Mouse (Mus musculus): ENCODE results near the gene Gtf2e1. TPM values are rescaled to one million over a fixed set of nuclear protein-coding genes. Genes with fewer than 3 reads are reported as not detected.

The Gtf2e1 gene
- 20.4 and 20.5 TPM in 2 replicates for polyA plus RNA-seq (2015; fragmentation: Nextera tagmentation; extraction: Ambion mirVana)

GRCm38 (mm10) chr16:37539611-37540580, at the start of gene Gtf2e1, which contains the start of gene Rabl3:
TSS of gene Gtf2e1 (minus strand) at chr16:37539789.
TSS of gene Rabl3 (plus strand) at chr16:37539885.
- Histone ChIP-seq H3K27ac (replicated peaks) (peak within 1 kb of the TSS; percentile 92), H3K27me3 (replicated peaks) (no peaks in the 10 kb centered on the region), H3K4me2 (peak within 1 kb of the TSS; percentile 81), H3K4me3 (peak within 1 kb of the TSS; percentile 82), H3K4me1 (peaks cover 31% of the 10 kb centered on the region), H3K36me3 (peaks cover 38% of the 10 kb centered on the region), H3K9ac (peak within 1 kb of the TSS; percentile 93), H3K9me3 (no peaks in the 10 kb centered on the region)
- ATAC-seq (ENCODE audit: extremely low read depth, insufficient number of reproducible peaks, low FRiP score, low TSS enrichment), result peak; percentile 97
- WGBS, result 3% methylated on average over 41 of the region's 41 CpGs

- peak overlapping the region; percentile 70 for H3K4me2 ChIP-seq
Observed at GRCm38 (mm10) chr16:37585129-37585563, 45.6 kb upstream of the Gtf2e1 start.

GRCm38 (mm10) chr16:37584218-37585035, 44.8 kb upstream of the Gtf2e1 start:
- ATAC-seq (ENCODE audit: extremely low read depth, insufficient number of reproducible peaks, low FRiP score, low TSS enrichment), result no peak
- peak overlapping the region; percentile 50 for H3K4me3 ChIP-seq
- H3K9ac ChIP-seq, result peak overlapping the region; percentile 70
- WGBS, result 5% methylated on average over 25 of the region's 25 CpGs
- H3K4me1 ChIP-seq, result peaks cover 22% of the 10 kb centered on the region
- H3K36me3 ChIP-seq, result no peaks in the 10 kb centered on the region
- no peaks in the 10 kb centered on the region for H3K9me3 ChIP-seq
- peak overlapping the region; percentile 70 for H3K4me2 ChIP-seq
- H3K27me3 ChIP-seq (replicated peaks), result no peaks in the 10 kb centered on the region
- H3K27ac ChIP-seq (replicated peaks), result peak overlapping the region; percentile 49

More at GRCm38 (mm10) chr16:37585129-37585563, 45.6 kb upstream of the Gtf2e1 start:
- no peaks in the 10 kb centered on the region for H3K36me3 ChIP-seq
- no peaks in the 10 kb centered on the region for H3K9me3 ChIP-seq
- H3K27me3 ChIP-seq (replicated peaks), result no peaks in the 10 kb centered on the region
- no peak overlapping the region; the same call in 1 of the 2 replicates for H3K27ac ChIP-seq (replicated peaks)
- no peak overlapping the region for H3K9ac ChIP-seq
- ATAC-seq (ENCODE audit: extremely low read depth, insufficient number of reproducible peaks, low FRiP score, low TSS enrichment), result no peak
- H3K4me1 ChIP-seq, result peaks cover 18% of the 10 kb centered on the region
- 55% methylated on average over 8 of the region's 8 CpGs for WGBS
- H3K4me3 ChIP-seq, result no peak overlapping the region

- Histone ChIP-seq H3K4me1 (peaks cover 26% of the 10 kb centered on the region), H3K27ac (replicated peaks) (no peak overlapping the region), H3K36me3 (no peaks in the 10 kb centered on the region), H3K9ac (peak overlapping the region; percentile 70), H3K9me3 (no peaks in the 10 kb centered on the region), H3K27me3 (replicated peaks) (no peaks in the 10 kb centered on the region), H3K4me2 (peak overlapping the region; percentile 70), H3K4me3 (peak overlapping the region; percentile 50)
- ATAC-seq (ENCODE audit: extremely low read depth, insufficient number of reproducible peaks, low FRiP score, low TSS enrichment), result no peak
- 49% methylated on average over 6 of the region's 6 CpGs for WGBS
Observed at GRCm38 (mm10) chr16:37583801-37584200, 44.2 kb upstream of the Gtf2e1 start.

- H3K4me2 ChIP-seq, result no peak overlapping the region
- no peaks in the 10 kb centered on the region for H3K27me3 ChIP-seq (replicated peaks)
- H3K27ac ChIP-seq (replicated peaks), result no peak overlapping the region
- H3K9ac ChIP-seq, result no peak overlapping the region
- WGBS, result 82% methylated on average over 3 of the region's 3 CpGs
- H3K9me3 ChIP-seq, result no peaks in the 10 kb centered on the region
- no peaks in the 10 kb centered on the region for H3K36me3 ChIP-seq
- H3K4me1 ChIP-seq, result peaks cover 26% of the 10 kb centered on the region
- no peak overlapping the region for H3K4me3 ChIP-seq
- no peak for ATAC-seq (ENCODE audit: extremely low read depth, insufficient number of reproducible peaks, low FRiP score, low TSS enrichment)
Observed at GRCm38 (mm10) chr16:37583306-37583705, 43.7 kb upstream of the Gtf2e1 start.

GRCm38 (mm10) chr16:37581901-37582300, 42.3 kb upstream of the Gtf2e1 start:
- H3K4me2 ChIP-seq, result no peak overlapping the region
- H3K36me3 ChIP-seq, result no peaks in the 10 kb centered on the region
- no peaks in the 10 kb centered on the region for H3K9me3 ChIP-seq
- peaks cover 26% of the 10 kb centered on the region for H3K4me1 ChIP-seq
- no peak overlapping the region for H3K9ac ChIP-seq
- H3K27ac ChIP-seq (replicated peaks), result no peak overlapping the region
- H3K4me3 ChIP-seq, result no peak overlapping the region
- H3K27me3 ChIP-seq (replicated peaks), result no peaks in the 10 kb centered on the region
- ATAC-seq (ENCODE audit: extremely low read depth, insufficient number of reproducible peaks, low FRiP score, low TSS enrichment), result no peak
- WGBS, result 77% methylated on average over 3 of the region's 3 CpGs

- Histone ChIP-seq H3K36me3 (no peaks in the 10 kb centered on the region), H3K9ac (no peak overlapping the region), H3K4me1 (peaks cover 26% of the 10 kb centered on the region)
Observed at GRCm38 (mm10) chr16:37580651-37581050, 41.1 kb upstream of the Gtf2e1 start.

GRCm38 (mm10) chr16:37579994-37580393, 40.4 kb upstream of the Gtf2e1 start, which contains the start of gene Hgd:
TSS of gene Hgd (plus strand) at chr16:37580153.
- no peak for ATAC-seq (ENCODE audit: extremely low read depth, insufficient number of reproducible peaks, low FRiP score, low TSS enrichment)
- H3K36me3 ChIP-seq, result no peaks in the 10 kb centered on the region
- WGBS, result 64% methylated on average over 4 of the region's 4 CpGs
- H3K4me3 ChIP-seq, result no peak within 1 kb of the TSS
- H3K4me2 ChIP-seq, result no peak within 1 kb of the TSS
- no peaks in the 10 kb centered on the region for H3K27me3 ChIP-seq (replicated peaks)
- peaks cover 22% of the 10 kb centered on the region for H3K4me1 ChIP-seq
- no peak within 1 kb of the TSS; the same call in 1 of the 2 replicates for H3K27ac ChIP-seq (replicated peaks)
- no peak within 1 kb of the TSS for H3K9ac ChIP-seq
- H3K9me3 ChIP-seq, result no peaks in the 10 kb centered on the region

More at GRCm38 (mm10) chr16:37580651-37581050, 41.1 kb upstream of the Gtf2e1 start:
- no peak overlapping the region for H3K27ac ChIP-seq (replicated peaks)
- H3K4me3 ChIP-seq, result no peak overlapping the region
- H3K4me2 ChIP-seq, result no peak overlapping the region
- no peaks in the 10 kb centered on the region for H3K9me3 ChIP-seq
- no peak for ATAC-seq (ENCODE audit: extremely low read depth, insufficient number of reproducible peaks, low FRiP score, low TSS enrichment)
- no peaks in the 10 kb centered on the region for H3K27me3 ChIP-seq (replicated peaks)
- 70% methylated on average over 4 of the region's 4 CpGs for WGBS

GRCm38 (mm10) chr16:37579591-37579990, 40.0 kb upstream of the Gtf2e1 start:
- Histone ChIP-seq H3K4me3 (no peak overlapping the region), H3K27ac (replicated peaks) (no peak overlapping the region; the same call in 1 of the 2 replicates), H3K4me1 (peaks cover 18% of the 10 kb centered on the region), H3K9ac (no peak overlapping the region), H3K4me2 (no peak overlapping the region), H3K9me3 (no peaks in the 10 kb centered on the region), H3K27me3 (replicated peaks) (no peaks in the 10 kb centered on the region), H3K36me3 (no peaks in the 10 kb centered on the region)
- WGBS, result 53% methylated on average over 1 of the region's 1 CpGs
- ATAC-seq (ENCODE audit: extremely low read depth, insufficient number of reproducible peaks, low FRiP score, low TSS enrichment), result no peak

GRCm38 (mm10) chr16:37575325-37575724, 35.7 kb upstream of the Gtf2e1 start:
- Histone ChIP-seq H3K4me2 (no peak overlapping the region), H3K4me1 (peaks cover 8% of the 10 kb centered on the region; the same call in 1 of the 2 replicates), H3K9me3 (peaks cover 5% of the 10 kb centered on the region), H3K4me3 (no peak overlapping the region), H3K9ac (no peak overlapping the region), H3K27ac (replicated peaks) (no peak overlapping the region), H3K27me3 (replicated peaks) (no peaks in the 10 kb centered on the region), H3K36me3 (peaks cover 27% of the 10 kb centered on the region)
- WGBS, result 87% methylated on average over 1 of the region's 3 CpGs
- ATAC-seq (ENCODE audit: extremely low read depth, insufficient number of reproducible peaks, low FRiP score, low TSS enrichment), result no peak

- Histone ChIP-seq H3K9me3 (peaks cover 5% of the 10 kb centered on the region), H3K27ac (replicated peaks) (no peak overlapping the region), H3K4me3 (no peak overlapping the region), H3K9ac (no peak overlapping the region), H3K36me3 (peaks cover 38% of the 10 kb centered on the region), H3K4me1 (no peaks in the 10 kb centered on the region), H3K4me2 (no peak overlapping the region), H3K27me3 (replicated peaks) (no peaks in the 10 kb centered on the region)
- WGBS, result 91% methylated on average over 5 of the region's 5 CpGs
- ATAC-seq (ENCODE audit: extremely low read depth, insufficient number of reproducible peaks, low FRiP score, low TSS enrichment), result no peak
Observed at GRCm38 (mm10) chr16:37573061-37573460, 33.5 kb upstream of the Gtf2e1 start.
